Mouse (Mus musculus) liver, embryonic 14.5 days (tissue): ENCODE data around the gene 1600002K03Rik.

Experiments
- CTCF ChIP-seq: IDR thresholded peaks from 2 replicates; pipeline ENCODE4 v1.5.1; 2016; ENCODE audit warnings: antibody characterized with exemption, low read depth, control low read depth
- EP300 ChIP-seq: IDR thresholded peaks from 2 replicates; pipeline ENCODE4 v1.6.1; 2016; ENCODE audit warnings: antibody characterized with exemption, low read depth

DNA sequence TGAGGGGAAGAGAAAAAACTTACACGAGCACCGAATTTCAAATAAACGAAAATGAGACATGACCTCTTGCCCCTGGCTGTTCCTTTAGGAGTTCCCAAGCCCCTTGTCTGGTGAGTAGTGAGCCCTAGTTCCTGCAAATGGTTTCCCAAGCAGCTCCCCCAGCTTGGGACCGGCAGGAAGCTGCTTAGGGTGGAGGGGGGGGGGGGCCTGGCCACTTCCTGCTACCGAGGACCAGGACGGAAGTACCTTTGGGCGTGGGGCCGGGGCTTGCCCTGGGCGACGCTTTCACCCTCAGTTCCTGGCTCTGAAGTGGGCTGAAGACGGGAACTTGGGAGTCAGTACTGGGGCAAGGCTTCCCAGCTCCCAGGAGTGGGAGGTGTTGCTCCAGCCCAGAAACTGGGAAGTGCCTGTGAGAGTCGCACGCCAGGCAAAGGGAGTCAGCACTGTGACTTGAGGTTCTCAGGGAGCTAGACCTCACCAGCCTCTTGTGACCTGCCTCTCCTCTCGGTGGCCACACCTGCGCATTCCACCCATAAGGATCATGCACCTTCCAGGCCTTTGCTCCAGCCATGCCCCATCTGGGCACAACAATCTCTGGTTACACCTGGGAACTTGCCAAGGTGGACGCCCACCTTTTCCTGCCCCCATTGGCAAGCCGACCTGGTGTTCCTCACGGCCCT is 14.3 kb upstream of the 1600002K03Rik start:
- TF ChIP-seq CTCF = no peak
- TF ChIP-seq EP300 = no peak
